Mouse (Mus musculus) liver, adult 2 months (tissue): ENCODE measurements around the gene Bbs9. TPM values are rescaled to one million over a fixed set of nuclear protein-coding genes. Genes with fewer than 3 reads are reported as not detected.

Source experiments
- DNase-seq: peaks from one replicate; pipeline ENCODE4 v3.0.0-alpha.2; 2011; ENCODE audit warnings: low read depth, low spot score; ENCODE audit errors: extremely low read depth
- H3K27ac ChIP-seq: fragments of 200-500 bp; replicated peaks from 2 replicates; pipeline ENCODE4 v1.5.1; 2012; ENCODE audit warnings: low read depth, mild to moderate bottlenecking, control low read depth, inconsistent platforms, low read length; ENCODE audit not compliant: insufficient read depth
- H3K27me3 ChIP-seq: fragments of 200-500 bp; 2 replicates; pipeline ENCODE4 v1.6.1; 2012; ENCODE audit warnings: mild to moderate bottlenecking, moderate library complexity, low read length, inconsistent platforms; ENCODE audit not compliant: control insufficient read depth, insufficient read depth
- H3K36me3 ChIP-seq: fragments of 200-500 bp; 2 replicates; pipeline ENCODE4 v1.6.1; 2012; ENCODE audit warnings: low read length, inconsistent platforms; ENCODE audit not compliant: control insufficient read depth, insufficient read depth
- H3K4me1 ChIP-seq: fragments of 200-500 bp; 2 replicates; pipeline ENCODE4 v1.6.1; 2011; ENCODE audit warnings: low read length; ENCODE audit not compliant: control insufficient read depth, insufficient read depth
- H3K4me3 ChIP-seq: fragments of 200-500 bp; 2 replicates; pipeline ENCODE4 v1.5.1; 2011; ENCODE audit warnings: low read depth, mild to moderate bottlenecking, control low read depth, low read length, moderate library complexity; ENCODE audit not compliant: insufficient read depth
- H3K79me2 ChIP-seq: fragments of 200-500 bp; 2 replicates; pipeline ENCODE4 v1.6.1; 2012; ENCODE audit warnings: inconsistent platforms, mild to moderate bottlenecking, low read length, moderate library complexity; ENCODE audit not compliant: control insufficient read depth, insufficient read depth
- H3K9ac ChIP-seq: fragments of 200-500 bp; 2 replicates; pipeline ENCODE4 v1.6.1; 2012; ENCODE audit warnings: low read depth, mild to moderate bottlenecking, control low read depth, inconsistent platforms, low read length
- CTCF ChIP-seq: fragments of 200-500 bp; IDR thresholded peaks from 2 replicates; pipeline ENCODE4 v1.5.1; 2011; ENCODE audit warnings: low read depth, low read length, control low read depth
- POLR2A ChIP-seq: fragments of 200-500 bp; IDR thresholded peaks from 2 replicates; pipeline ENCODE4 v1.6.1; 2011; ENCODE audit warnings: low read length, control low read depth; ENCODE audit not compliant: insufficient read depth; ENCODE audit errors: extremely low read depth
- WGBS: fragments of 180-500 bp; shearing (Covaris S2); methylation state at CpG from one replicate; pipeline ENCODE4 v1.1.7; 2018; 5-methylcytosine and 5-hydroxymethylcytosine counted together
- polyA plus RNA-seq: library from polyadenylated mRNA; depleted of rRNA; stranded (reverse); fragments of >200 nt; gene quantifications from 2 replicates; pipeline ENCODE4 v1.2.3, GENCODE M21; 2012
- total RNA-seq: library from RNA; depleted of rRNA; stranded (reverse); fragments of >200 nt; gene quantifications from 2 replicates; pipeline ENCODE4 v1.2.3, GENCODE M21; 2014

Gene Bbs9
- total and polyA plus RNA-seq, 2 experiments = 3.3 to 8.0 TPM

GRCm38 (mm10) chr9:22567726-22568125 lies 92.2 kb downstream of the Bbs9 start:
- no peak overlapping the region for H3K27ac ChIP-seq

GRCm38 (mm10) chr9:22576426-22577139 lies 101.1 kb downstream of the Bbs9 start:
- Histone ChIP-seq H3K4me1 (no peaks in the 10 kb centered on the region), H3K27me3 (no peaks in the 10 kb centered on the region), H3K79me2 (no peaks in the 10 kb centered on the region), H3K9ac (no peak overlapping the region), H3K27ac (no peak overlapping the region), H3K36me3 (no peaks in the 10 kb centered on the region; the same call in 1 of the 2 replicates), H3K4me3 (no peak overlapping the region)
- WGBS = 88% methylated on average over 14 of the region's 14 CpGs
- no peak for DNase-seq
- no peak for TF ChIP-seq POLR2A
- TF ChIP-seq CTCF = no peak

More at GRCm38 (mm10) chr9:22567726-22568125, 92.2 kb downstream of the Bbs9 start:
- no peak for DNase-seq
- Histone ChIP-seq H3K79me2 (no peaks in the 10 kb centered on the region), H3K27me3 (no peaks in the 10 kb centered on the region), H3K4me1 (no peaks in the 10 kb centered on the region), H3K4me3 (no peak overlapping the region), H3K36me3 (peaks cover 2% of the 10 kb centered on the region), H3K9ac (no peak overlapping the region)
- no peak for TF ChIP-seq CTCF
- no peak for TF ChIP-seq POLR2A
- WGBS = 96% methylated on average over 5 of the region's 5 CpGs

GRCm38 (mm10) chr9:22578266-22578665 lies 102.8 kb downstream of the Bbs9 start:
- 90% methylated on average over 3 of the region's 3 CpGs for WGBS
- H3K9ac ChIP-seq = no peak overlapping the region
- no peak for DNase-seq
- no peaks in the 10 kb centered on the region; the same call in 1 of the 2 replicates for H3K36me3 ChIP-seq
- H3K4me1 ChIP-seq = no peaks in the 10 kb centered on the region
- no peak overlapping the region for H3K27ac ChIP-seq
- no peak overlapping the region for H3K4me3 ChIP-seq
- TF ChIP-seq POLR2A (no peak), CTCF (no peak)
- H3K79me2 ChIP-seq = no peaks in the 10 kb centered on the region
- H3K27me3 ChIP-seq = no peaks in the 10 kb centered on the region

GRCm38 (mm10) chr9:22584221-22584620 lies 108.7 kb downstream of the Bbs9 start:
- H3K4me3 ChIP-seq = no peak overlapping the region
- H3K9ac ChIP-seq = no peak overlapping the region
- TF ChIP-seq POLR2A (no peak), CTCF (no peak)
- no peaks in the 10 kb centered on the region for H3K36me3 ChIP-seq
- 91% methylated on average over 3 of the region's 3 CpGs for WGBS
- H3K27me3 ChIP-seq = no peaks in the 10 kb centered on the region
- H3K4me1 ChIP-seq = no peaks in the 10 kb centered on the region
- no peaks in the 10 kb centered on the region for H3K79me2 ChIP-seq
- no peak for DNase-seq
- no peak overlapping the region for H3K27ac ChIP-seq

- Histone ChIP-seq H3K36me3 (no peaks in the 10 kb centered on the region), H3K4me3 (no peak overlapping the region), H3K4me1 (no peaks in the 10 kb centered on the region), H3K27ac (no peak overlapping the region), H3K27me3 (no peaks in the 10 kb centered on the region), H3K79me2 (no peaks in the 10 kb centered on the region), H3K9ac (no peak overlapping the region)
- 98% methylated on average over 5 of the region's 5 CpGs for WGBS
- TF ChIP-seq POLR2A (no peak), CTCF (no peak)
- no peak for DNase-seq
These were observed 117.5 kb downstream of the Bbs9 start for GRCm38 (mm10) chr9:22593032-22593431.

GRCm38 (mm10) chr9:22596650-22597049 lies 121.1 kb downstream of the Bbs9 start:
- 44% methylated on average over 2 of the region's 2 CpGs for WGBS

More at GRCm38 (mm10) chr9:22596650-22597049, 121.1 kb downstream of the Bbs9 start:
- no peak overlapping the region for H3K4me3 ChIP-seq
- DNase-seq = no peak
- H3K79me2 ChIP-seq = no peaks in the 10 kb centered on the region
- H3K9ac ChIP-seq = no peak overlapping the region
- H3K27me3 ChIP-seq = no peaks in the 10 kb centered on the region
- H3K27ac ChIP-seq = no peak overlapping the region
- no peaks in the 10 kb centered on the region for H3K36me3 ChIP-seq
- H3K4me1 ChIP-seq = no peaks in the 10 kb centered on the region
- TF ChIP-seq CTCF (no peak), POLR2A (no peak)
